Mouse (Mus musculus) monocyte, adult 2 months (primary cell): ENCODE results near the gene Zc3h12c.
A peak's percentile ranks its signal among the peaks of the same experiment; 100 is the strongest.

Experiments
- DNase-seq, 2 experiments: peaks; one replicate each; pipeline ENCODE4 v3.0.0; 2022; ENCODE audit warnings: low spot score in 2 of 2, low read depth in 1 of 2

Zc3h12c gene

DNA sequence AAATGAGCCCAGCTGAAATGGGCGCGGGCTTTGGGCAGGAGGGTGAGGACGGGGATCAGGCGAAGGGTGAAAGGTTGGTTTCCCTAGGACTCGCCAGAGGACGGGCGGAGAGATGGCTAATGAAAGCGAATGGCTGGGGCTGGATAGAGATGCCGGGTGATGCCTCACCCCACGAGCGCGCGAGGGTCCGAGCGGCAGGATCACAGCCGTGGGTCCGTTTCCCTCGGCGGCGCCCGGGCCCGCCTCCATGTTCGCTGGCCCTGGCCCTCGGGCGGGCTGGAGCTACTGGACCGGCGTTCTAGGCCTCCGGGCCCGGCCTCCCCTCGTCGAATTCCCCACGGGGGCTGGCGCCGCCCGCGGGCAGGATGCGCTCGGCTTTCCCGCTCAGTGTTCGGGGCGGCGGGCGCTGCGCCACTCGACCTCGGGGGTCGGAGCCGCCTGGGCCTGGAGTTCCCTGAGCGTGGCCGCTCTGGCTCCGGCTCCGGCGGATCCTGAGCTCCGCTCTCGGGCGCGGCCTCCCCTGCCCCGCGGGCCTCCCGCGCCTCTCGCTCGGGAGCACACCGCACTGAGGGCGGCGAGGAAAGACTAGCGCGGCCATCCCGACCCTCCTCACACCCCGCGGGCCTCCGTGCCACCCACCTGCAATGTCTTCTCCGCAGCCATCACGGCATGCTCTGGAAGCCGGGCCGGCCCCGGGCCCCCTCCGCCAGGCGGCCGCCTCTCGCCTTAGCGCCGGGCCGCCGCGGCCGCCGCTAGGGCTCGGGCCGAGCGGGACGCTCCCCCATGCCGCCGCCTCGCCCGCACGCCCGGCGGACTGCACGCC, at the start of gene Zc3h12c:
Gene Zc3h12c (minus strand): TSS at position 710 of the 823 bp plus-strand sequence.
- no peak for DNase-seq

GRCm38 (mm10) chr9:52217636-52218035, 49.3 kb upstream of the Zc3h12c start:
- no peak for DNase-seq

GRCm38 (mm10) chr9:52215291-52215690, 46.9 kb upstream of the Zc3h12c start:
- DNase-seq: no peak

GRCm38 (mm10) chr9:52212416-52212815, 44.0 kb upstream of the Zc3h12c start:
- DNase-seq: no peak

DNA sequence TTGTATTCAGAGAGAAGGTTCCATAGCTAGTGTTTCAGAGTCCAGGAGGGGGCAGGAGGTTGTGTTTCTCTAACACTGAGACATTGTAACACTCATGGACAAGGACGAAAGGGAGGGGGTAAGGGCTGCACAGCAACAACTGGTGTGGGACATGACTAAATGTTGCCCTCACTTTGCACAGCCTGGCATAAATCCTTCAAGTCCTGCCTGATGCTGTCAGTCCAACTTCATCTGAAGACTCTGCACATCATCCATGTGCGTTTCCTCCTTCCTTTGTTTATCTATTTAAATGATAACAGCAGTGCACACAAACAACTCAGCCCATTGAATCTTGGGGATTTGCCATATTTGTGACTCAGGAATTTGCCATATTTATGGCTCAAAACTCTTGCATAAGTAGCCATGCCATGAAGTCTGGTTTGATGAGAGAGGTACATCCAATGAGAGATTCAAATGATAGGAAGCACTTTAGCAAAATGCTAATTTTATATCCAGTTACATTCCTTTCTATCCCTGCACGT, 40.2 kb upstream of the Zc3h12c start:
- no peak for DNase-seq

- DNase-seq: no peak
These were observed 34.8 kb upstream of the Zc3h12c start for GRCm38 (mm10) chr9:52203189-52203588.

GRCm38 (mm10) chr9:52200271-52200670, 31.9 kb upstream of the Zc3h12c start:
- no peak for DNase-seq

GRCm38 (mm10) chr9:52195853-52196252, 27.5 kb upstream of the Zc3h12c start:
- peak in 1 of 2 experiments; percentile 19 for DNase-seq

GRCm38 (mm10) chr9:52193851-52194250, 25.5 kb upstream of the Zc3h12c start:
- no peak for DNase-seq

GRCm38 (mm10) chr9:52190907-52191306, 22.5 kb upstream of the Zc3h12c start:
- no peak for DNase-seq

DNA sequence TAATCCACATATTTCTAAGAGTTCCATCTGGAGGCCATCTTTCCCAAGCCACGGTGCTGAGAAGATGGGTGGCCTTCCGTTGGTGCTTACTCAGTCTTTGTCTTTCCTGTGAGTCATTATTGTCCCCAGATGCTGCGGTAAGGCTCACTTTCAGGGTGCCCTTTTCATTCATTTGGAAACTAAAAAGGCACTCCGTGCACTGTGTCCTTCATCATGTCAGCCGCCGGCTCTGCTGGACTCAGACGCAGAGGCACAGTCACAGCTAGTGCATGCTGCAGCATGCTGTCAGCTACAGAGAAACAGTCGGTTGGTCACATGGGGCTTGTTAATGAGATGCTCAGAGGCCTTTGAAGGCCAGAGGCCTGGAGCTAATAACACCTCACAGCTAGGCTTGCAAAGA, 19.7 kb upstream of the Zc3h12c start:
- no peak for DNase-seq

GRCm38 (mm10) chr9:52186296-52186941, 18.0 kb upstream of the Zc3h12c start:
- DNase-seq: no peak

DNA sequence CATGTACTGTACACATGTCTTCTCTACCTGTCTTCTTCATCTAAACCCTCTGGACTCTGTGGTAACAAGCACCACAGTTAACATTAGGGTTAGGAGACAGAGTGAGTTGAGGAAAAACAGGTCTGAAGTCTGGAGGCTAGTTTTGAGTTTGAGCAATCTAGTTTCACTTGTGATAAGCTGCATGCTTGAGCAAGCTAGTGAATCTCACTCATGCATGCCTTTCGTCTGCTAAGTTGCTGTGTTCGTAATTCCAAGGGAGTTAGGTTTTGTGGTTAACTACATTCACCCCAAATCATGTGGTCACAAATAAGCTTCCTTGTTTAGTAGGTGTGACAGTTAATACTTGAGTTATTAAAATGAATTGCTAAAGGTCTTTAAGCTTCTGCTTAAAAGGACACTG, 13.0 kb upstream of the Zc3h12c start:
- no peak for DNase-seq

- DNase-seq: no peak
These were observed 12.5 kb upstream of the Zc3h12c start for GRCm38 (mm10) chr9:52180851-52181250.

GRCm38 (mm10) chr9:52175257-52175859, 7.0 kb upstream of the Zc3h12c start:
- no peak for DNase-seq

DNA sequence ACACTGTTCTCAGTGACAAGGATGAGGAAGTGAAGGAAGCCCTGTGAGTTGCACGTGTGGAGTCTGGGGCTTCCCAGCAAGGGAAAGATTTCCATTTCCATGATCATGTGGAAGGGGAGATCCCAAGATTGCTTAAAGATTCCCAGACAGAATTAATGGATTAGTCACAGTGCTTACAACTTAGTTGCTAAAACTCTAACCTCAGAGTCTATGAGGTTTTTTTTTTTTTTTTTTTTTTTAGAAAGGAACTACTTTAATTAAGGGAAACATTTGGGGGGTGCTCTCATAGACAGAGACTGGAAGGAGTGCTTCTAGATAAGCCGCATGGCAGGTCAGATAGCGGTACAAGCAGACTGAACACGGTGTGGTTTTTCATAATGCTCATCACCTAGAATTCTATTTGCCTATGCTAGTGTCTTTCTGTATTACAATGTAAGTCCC, 6.3 kb upstream of the Zc3h12c start:
- DNase-seq: no peak

- no peak for DNase-seq
These were observed 5.6 kb upstream of the Zc3h12c start for GRCm38 (mm10) chr9:52173937-52174336.

GRCm38 (mm10) chr9:52172550-52172949, 4.2 kb upstream of the Zc3h12c start:
- DNase-seq: no peak

- DNase-seq: no peak
These were observed 2.3 kb upstream of the Zc3h12c start for GRCm38 (mm10) chr9:52170671-52171070.

- no peak for DNase-seq
These were observed 1.8 kb upstream of the Zc3h12c start for GRCm38 (mm10) chr9:52170131-52170530.

- DNase-seq: peak in 1 of 2 experiments; percentile 58
These were observed 406 bp upstream of the Zc3h12c start for GRCm38 (mm10) chr9:52168686-52169270.

DNA sequence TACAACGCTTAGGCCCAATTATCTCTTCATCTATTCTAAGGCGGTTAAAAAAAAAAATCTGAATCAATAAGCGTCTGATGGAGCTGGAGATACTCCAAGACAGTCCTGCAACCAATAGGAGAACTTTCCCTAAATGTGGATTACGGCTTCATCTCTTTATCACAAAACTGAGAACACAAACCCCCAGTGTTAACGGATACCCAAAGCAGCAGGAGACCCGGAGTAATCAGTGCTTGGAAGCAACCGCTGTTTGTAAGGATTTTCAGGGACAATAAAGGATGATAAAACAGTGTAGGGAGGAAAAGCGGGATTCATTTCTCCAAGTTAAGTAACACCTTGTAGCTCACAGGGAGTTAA, 888 bp downstream of the Zc3h12c start:
- DNase-seq: no peak
